Mouse (Mus musculus) hindbrain, embryonic 16.5 days (tissue): Measurements from ENCODE around the gene Fggy. TPM values are rescaled to one million over a fixed set of nuclear protein-coding genes. Genes with fewer than 3 reads are reported as not detected.

ENCODE experiments used
- ATAC-seq: fragments of 200-750 bp; cut with Nextera tagmentation; 2 replicates; pipeline ENCODE4 v1.8.0; 2017; ENCODE audit warnings: moderate TSS enrichment, moderate library complexity
- H3K27ac ChIP-seq: fragments of 300-500 bp; sonication (generic); 2 replicates; pipeline ENCODE4 v1.5.1; 2014; ENCODE audit warnings: low read depth, mild to moderate bottlenecking, control low read depth, low read length, moderate library complexity
- H3K27me3 ChIP-seq: fragments of 300-500 bp; sonication (generic); replicated peaks from 2 replicates; pipeline ENCODE4 v1.6.1; 2014; ENCODE audit warnings: low read length; ENCODE audit not compliant: control insufficient read depth, insufficient read depth
- H3K36me3 ChIP-seq: fragments of 300-500 bp; sonication (generic); 2 replicates; pipeline ENCODE4 v1.6.1; 2014; ENCODE audit warnings: mild to moderate bottlenecking, low read length, moderate library complexity, mixed read lengths; ENCODE audit not compliant: control insufficient read depth, insufficient read depth
- H3K4me1 ChIP-seq: fragments of 300-500 bp; sonication (generic); 2 replicates; pipeline ENCODE4 v1.6.1; 2014; ENCODE audit warnings: low read depth, low read length; ENCODE audit not compliant: control insufficient read depth, insufficient read depth
- H3K4me2 ChIP-seq: fragments of 300-500 bp; sonication (generic); 2 replicates; pipeline ENCODE4 v1.6.1; 2014; ENCODE audit warnings: mild to moderate bottlenecking, low read length, control low read depth, moderate library complexity
- H3K4me3 ChIP-seq: fragments of 300-500 bp; sonication (generic); 2 replicates; pipeline ENCODE4 v1.5.1; 2014; ENCODE audit warnings: mild to moderate bottlenecking, low read length, control low read depth, moderate library complexity
- H3K9ac ChIP-seq: fragments of 300-500 bp; sonication (generic); 2 replicates; pipeline ENCODE4 v1.6.1; 2014; ENCODE audit warnings: low read depth, mild to moderate bottlenecking, control low read depth, low read length, moderate library complexity
- H3K9me3 ChIP-seq: fragments of 300-500 bp; sonication (generic); 2 replicates; pipeline ENCODE4 v1.6.1; 2014; ENCODE audit warnings: mild to moderate bottlenecking, low read length, moderate library complexity; ENCODE audit not compliant: control insufficient read depth
- WGBS: fragments of 180-500 bp; shearing (Covaris S2); extraction: QIAGEN DNeasy Blood & Tissue Kit; methylation state at CpG from one replicate; pipeline ENCODE4 v1.1.7; 2014; 5-methylcytosine and 5-hydroxymethylcytosine counted together
- polyA plus RNA-seq: library from polyadenylated mRNA; unstranded; fragments of >200 nt; fragmentation: Nextera tagmentation; extraction: Ambion mirVana; gene quantifications from 2 replicates; pipeline ENCODE4 v1.2.1, GENCODE M21; 2015

Gene Fggy
- polyA plus RNA-seq, 1 experiment from 2014 or later = 8.8 TPM

- Histone ChIP-seq H3K4me1 (no peaks in the 10 kb centered on the region), H3K9ac (no peak overlapping the region), H3K36me3 (no peaks in the 10 kb centered on the region), H3K27ac (no peak overlapping the region), H3K4me2 (no peak overlapping the region), H3K27me3 (no peaks in the 10 kb centered on the region), H3K4me3 (no peak overlapping the region), H3K9me3 (no peaks in the 10 kb centered on the region)
- 55% methylated on average over 6 of the region's 6 CpGs for WGBS
- no peak for ATAC-seq
Observed at GRCm38 (mm10) chr4:95840389-95841053, 283.2 kb downstream of the Fggy start.

GRCm38 (mm10) chr4:95845981-95846617, 288.8 kb downstream of the Fggy start:
- Histone ChIP-seq H3K4me2 (no peak overlapping the region), H3K27ac (no peak overlapping the region), H3K9me3 (no peaks in the 10 kb centered on the region), H3K9ac (no peak overlapping the region), H3K36me3 (no peaks in the 10 kb centered on the region), H3K4me3 (no peak overlapping the region), H3K27me3 (no peaks in the 10 kb centered on the region), H3K4me1 (no peaks in the 10 kb centered on the region)
- ATAC-seq = no peak
- WGBS = 57% methylated on average over 6 of the region's 6 CpGs

DNA sequence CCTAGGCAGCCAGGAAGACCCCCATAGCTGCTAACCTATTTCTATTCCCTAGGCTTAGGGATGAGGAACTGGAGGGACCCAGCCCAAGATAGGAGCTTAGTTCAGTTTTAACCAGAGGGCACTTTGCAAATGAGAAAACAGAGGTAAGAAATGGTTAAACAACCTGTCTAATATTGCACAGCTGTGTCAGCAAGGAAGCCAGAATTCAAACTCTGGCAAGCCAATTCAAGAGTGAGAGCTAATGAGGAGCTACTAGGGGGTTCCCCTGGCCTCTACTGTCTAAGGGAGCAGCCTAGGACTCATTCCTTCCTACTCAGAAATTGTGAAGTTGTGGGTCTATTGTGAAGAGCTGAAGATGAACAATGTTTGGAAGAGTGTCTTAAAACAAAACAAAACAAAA, 289.9 kb downstream of the Fggy start:
- H3K9ac ChIP-seq = no peak overlapping the region
- H3K27me3 ChIP-seq = no peaks in the 10 kb centered on the region
- no peak overlapping the region for H3K27ac ChIP-seq
- no peaks in the 10 kb centered on the region for H3K9me3 ChIP-seq
- H3K4me2 ChIP-seq = no peak overlapping the region
- H3K4me3 ChIP-seq = no peak overlapping the region
- H3K36me3 ChIP-seq = no peaks in the 10 kb centered on the region
- H3K4me1 ChIP-seq = no peaks in the 10 kb centered on the region
- no peak for ATAC-seq

DNA sequence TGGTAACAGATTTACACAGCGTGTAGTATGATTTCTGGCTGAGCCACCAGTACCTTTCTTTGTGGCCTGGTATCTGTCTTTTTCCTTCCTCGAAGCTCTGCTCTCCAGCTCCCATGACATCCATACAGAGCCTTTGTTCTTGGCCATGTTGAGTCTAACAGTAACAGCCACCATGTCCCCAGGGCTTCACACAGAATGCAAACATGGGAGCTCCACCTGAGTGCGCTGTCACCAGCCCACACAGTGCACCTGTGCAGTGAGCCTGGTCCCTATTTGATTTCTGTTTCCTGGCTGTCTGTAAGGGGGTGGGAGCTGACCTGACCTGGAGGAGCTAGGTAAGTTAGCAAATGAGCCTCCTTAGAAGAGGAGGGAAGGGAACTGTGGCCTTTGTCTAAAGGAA, 290.4 kb downstream of the Fggy start:
- no peaks in the 10 kb centered on the region for H3K27me3 ChIP-seq
- no peaks in the 10 kb centered on the region for H3K9me3 ChIP-seq
- no peak for ATAC-seq
- H3K4me3 ChIP-seq = no peak overlapping the region
- 86% methylated on average over 3 of the region's 3 CpGs for WGBS
- no peaks in the 10 kb centered on the region for H3K4me1 ChIP-seq
- H3K4me2 ChIP-seq = no peak overlapping the region
- no peak overlapping the region for H3K9ac ChIP-seq
- H3K36me3 ChIP-seq = no peaks in the 10 kb centered on the region
- no peak overlapping the region for H3K27ac ChIP-seq

DNA sequence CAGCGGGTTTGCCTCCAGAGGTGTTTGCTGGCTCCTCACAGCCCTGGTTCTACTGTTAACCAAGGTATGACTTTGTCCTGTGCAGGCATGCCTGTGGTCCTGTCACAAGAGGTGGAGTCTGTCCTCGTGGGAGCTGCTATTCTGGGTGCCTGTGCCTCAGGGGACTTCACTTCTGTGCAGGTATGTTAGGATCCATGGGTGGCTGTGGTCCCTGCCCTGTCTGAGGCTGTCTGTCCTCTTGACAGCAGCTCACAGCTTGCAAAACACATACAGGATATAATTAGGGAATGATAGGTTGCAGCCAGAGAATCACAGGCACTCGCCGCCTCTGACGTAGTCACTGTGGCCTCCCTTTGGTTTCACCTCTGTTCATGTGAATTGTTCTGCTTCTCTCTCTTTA, 292.2 kb downstream of the Fggy start:
- H3K9me3 ChIP-seq = no peaks in the 10 kb centered on the region
- H3K27me3 ChIP-seq = no peaks in the 10 kb centered on the region
- H3K4me3 ChIP-seq = no peak overlapping the region
- no peak overlapping the region for H3K4me2 ChIP-seq
- H3K4me1 ChIP-seq = no peaks in the 10 kb centered on the region
- H3K9ac ChIP-seq = no peak overlapping the region
- H3K27ac ChIP-seq = no peak overlapping the region
- no peak for ATAC-seq
- 89% methylated on average over 5 of the region's 5 CpGs for WGBS
- H3K36me3 ChIP-seq = no peaks in the 10 kb centered on the region

DNA sequence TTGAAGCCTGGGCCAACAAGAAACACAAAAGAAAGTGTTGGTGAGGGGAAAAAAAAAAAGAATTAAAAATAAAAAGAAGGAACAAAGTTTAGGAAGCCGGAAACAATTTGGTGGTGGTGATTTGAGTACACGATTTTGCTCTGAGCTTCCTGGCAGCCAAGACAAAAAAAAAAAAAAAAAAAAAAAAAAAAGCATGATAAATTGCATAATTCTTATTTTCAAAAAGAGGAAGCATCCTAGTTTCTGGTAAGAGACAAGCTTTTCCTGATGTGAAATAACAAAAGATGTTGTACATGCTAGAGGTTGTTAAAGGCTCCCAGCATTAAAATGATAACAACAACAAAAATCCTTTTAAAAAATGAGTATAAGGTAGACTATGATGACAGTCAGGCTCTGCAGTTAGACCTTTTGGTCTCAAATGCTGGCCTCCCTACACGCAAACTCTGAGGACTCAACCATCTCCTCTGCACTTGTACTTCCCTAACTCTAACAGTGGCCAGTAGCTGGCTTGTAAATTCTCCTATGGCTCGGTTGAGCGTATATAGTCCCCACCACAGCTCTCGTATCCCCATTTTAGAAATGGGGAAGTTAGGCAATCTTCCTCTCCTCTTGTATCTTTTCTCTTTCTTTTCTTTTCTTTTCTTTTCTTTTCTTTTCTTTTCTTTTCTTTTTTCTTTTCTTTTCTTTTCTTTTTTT, 292.9 kb downstream of the Fggy start:
- H3K4me1 ChIP-seq = no peaks in the 10 kb centered on the region
- no peaks in the 10 kb centered on the region for H3K36me3 ChIP-seq
- H3K9ac ChIP-seq = no peak overlapping the region
- no peaks in the 10 kb centered on the region for H3K27me3 ChIP-seq
- no peaks in the 10 kb centered on the region for H3K9me3 ChIP-seq
- no peak overlapping the region for H3K27ac ChIP-seq
- ATAC-seq = no peak
- WGBS = 93% methylated on average over 6 of the region's 6 CpGs
- no peak overlapping the region for H3K4me3 ChIP-seq
- H3K4me2 ChIP-seq = no peak overlapping the region

DNA sequence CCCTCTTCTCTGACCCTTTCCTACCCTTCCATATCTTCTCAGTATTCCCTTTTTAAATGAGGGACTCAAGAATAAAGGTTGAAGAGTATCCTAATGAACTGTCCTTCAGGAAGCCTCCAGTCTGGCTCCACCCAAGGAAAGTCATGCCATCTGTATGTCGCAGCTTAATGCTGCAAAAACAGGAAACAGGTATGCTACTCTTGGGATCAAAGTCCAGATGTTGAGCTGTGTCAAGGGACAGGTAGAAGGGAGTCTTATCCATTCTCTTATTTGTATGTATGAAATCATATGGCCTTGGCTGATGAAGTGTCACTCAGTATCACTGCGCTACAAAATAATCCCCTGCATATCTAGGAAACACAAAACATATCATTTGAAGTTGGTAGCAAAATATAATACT, 294.9 kb downstream of the Fggy start:
- WGBS = 92% methylated on average over 2 of the region's 2 CpGs
- ATAC-seq = no peak

DNA sequence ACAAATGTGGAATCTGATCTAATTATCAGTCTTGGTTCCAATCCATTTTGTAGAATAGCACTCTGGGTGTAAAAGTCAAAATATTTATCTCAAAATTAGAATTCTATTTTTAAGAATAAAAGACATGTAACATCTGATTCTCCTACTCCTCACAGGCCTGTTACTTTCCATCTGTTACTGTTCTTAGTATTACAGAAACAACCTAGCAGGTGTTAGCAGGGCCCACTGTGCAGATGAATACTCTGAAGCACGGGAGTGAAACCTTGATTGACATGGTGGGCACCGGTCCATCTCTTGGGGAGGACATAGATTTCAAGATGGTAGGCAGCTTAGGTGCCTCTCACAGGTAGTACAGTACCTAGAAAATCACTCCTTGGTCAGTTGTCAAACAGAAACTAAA, 298.7 kb downstream of the Fggy start:
- H3K4me2 ChIP-seq = no peak overlapping the region
- H3K27me3 ChIP-seq = no peaks in the 10 kb centered on the region
- 75% methylated on average over 2 of the region's 2 CpGs for whole genome bisulfite sequencing
- H3K27ac ChIP-seq = no peak overlapping the region
- H3K9me3 ChIP-seq = no peaks in the 10 kb centered on the region
- H3K9ac ChIP-seq = no peak overlapping the region
- ATAC-seq = no peak
- no peak overlapping the region for H3K4me3 ChIP-seq
- H3K36me3 ChIP-seq = no peaks in the 10 kb centered on the region
- no peaks in the 10 kb centered on the region for H3K4me1 ChIP-seq

More for the DNA sequence above, 294.9 kb downstream of the Fggy start:
- Histone ChIP-seq H3K27ac (no peak overlapping the region), H3K27me3 (no peaks in the 10 kb centered on the region), H3K36me3 (no peaks in the 10 kb centered on the region), H3K9ac (no peak overlapping the region), H3K4me1 (no peaks in the 10 kb centered on the region), H3K9me3 (no peaks in the 10 kb centered on the region), H3K4me3 (no peak overlapping the region), H3K4me2 (no peak overlapping the region)

DNA sequence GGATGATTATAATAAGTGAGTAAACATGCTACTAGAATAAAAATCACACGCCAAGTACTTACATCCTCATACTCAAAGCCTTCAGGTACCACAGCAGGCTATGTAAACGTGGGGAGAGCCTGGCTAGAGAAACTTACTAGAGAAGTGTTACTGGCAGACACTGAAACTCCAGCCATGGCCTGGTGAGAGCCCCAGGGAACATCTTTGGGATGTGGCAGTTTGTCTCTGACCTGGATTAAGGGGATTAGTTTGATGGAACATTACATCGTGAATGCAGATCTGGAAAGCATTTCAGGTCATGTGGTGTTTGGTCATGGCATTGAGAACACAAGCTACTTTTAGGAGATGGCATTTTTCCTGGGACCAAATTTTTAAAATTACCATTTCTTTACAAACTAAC, 303.3 kb downstream of the Fggy start:
- no peak for ATAC-seq
- Histone ChIP-seq H3K4me2 (no peak overlapping the region), H3K4me1 (no peaks in the 10 kb centered on the region), H3K27ac (no peak overlapping the region), H3K4me3 (no peak overlapping the region), H3K27me3 (no peaks in the 10 kb centered on the region), H3K36me3 (no peaks in the 10 kb centered on the region), H3K9me3 (no peaks in the 10 kb centered on the region), H3K9ac (no peak overlapping the region)
- WGBS = 53% methylated on average over 3 of the region's 3 CpGs
